Mouse (Mus musculus) G1E (cell line): ENCODE data around the gene Nlrp4a.

ENCODE experiments used
- CTCF ChIP-seq: IDR thresholded peaks from 2 replicates; pipeline ENCODE4 v1.5.1; 2012; ENCODE audit warnings: low read depth, low read length, inconsistent platforms, mixed read lengths
- GATA1 ChIP-seq: IDR thresholded peaks from 2 replicates; pipeline ENCODE4 v1.6.1; 2012; ENCODE audit warnings: borderline replicate concordance, low read length, inconsistent platforms, mixed read lengths
- POLR2AphosphoS5 ChIP-seq: IDR thresholded peaks from 2 replicates; pipeline ENCODE4 v1.6.1; 2012; ENCODE audit warnings: low read depth, low read length, inconsistent platforms; ENCODE audit not compliant: insufficient replicate concordance
- TAL1 ChIP-seq: conservative IDR thresholded peaks from 2 replicates; pipeline ENCODE4 v1.6.1; 2012; ENCODE audit warnings: low read depth, low read length, inconsistent platforms, mixed read lengths

- TF ChIP-seq CTCF: no peak
- TF ChIP-seq GATA1: no peak
- TF ChIP-seq TAL1: no peak
- no peak for TF ChIP-seq POLR2AphosphoS5
Observed at GRCm38 (mm10) chr7:26476690-26477089, 41.8 kb downstream of the Nlrp4a start.
